Mouse (Mus musculus) liver, embryonic 13.5 days (tissue): ENCODE results near the gene Stim1. TPM values are rescaled to one million over a fixed set of nuclear protein-coding genes. Genes with fewer than 3 reads are reported as not detected.
"Not testable (repeated sequence)": the region's sequence is repeated elsewhere in the genome, so short reads cannot be mapped to it uniquely, and the experiment has no call there.

Source experiments
- ATAC-seq: fragments of 200-750 bp; cut with Nextera tagmentation; 2 replicates; pipeline ENCODE4 v1.8.0; 2017; ENCODE audit warnings: low read depth, mild to moderate bottlenecking, moderate number of reproducible peaks, moderate library complexity
- DNase-seq: peaks from one replicate; pipeline ENCODE4 v3.0.0; 2022
- H3K27ac ChIP-seq: fragments of 300-500 bp; sonication (generic); 2 replicates; pipeline ENCODE4 v1.5.1; 2015; ENCODE audit warnings: moderate library complexity, mild to moderate bottlenecking, inconsistent platforms
- H3K27me3 ChIP-seq: fragments of 300-500 bp; sonication (generic); 2 replicates; pipeline ENCODE4 v1.6.1; 2015; ENCODE audit warnings: mild to moderate bottlenecking, inconsistent platforms
- H3K36me3 ChIP-seq: fragments of 300-500 bp; sonication (generic); 2 replicates; pipeline ENCODE4 v1.6.1; 2015; ENCODE audit warnings: mild to moderate bottlenecking, inconsistent platforms
- H3K4me1 ChIP-seq: fragments of 300-500 bp; sonication (generic); replicated peaks from 2 replicates; pipeline ENCODE4 v1.6.1; 2015; ENCODE audit warnings: inconsistent platforms
- H3K4me2 ChIP-seq: fragments of 300-500 bp; sonication (generic); 2 replicates; pipeline ENCODE4 v1.6.1; 2015; ENCODE audit warnings: inconsistent platforms, mild to moderate bottlenecking, moderate library complexity
- H3K4me3 ChIP-seq: fragments of 300-500 bp; sonication (generic); replicated peaks from 2 replicates; pipeline ENCODE4 v1.5.1; 2015; ENCODE audit warnings: mild to moderate bottlenecking, inconsistent platforms
- H3K9ac ChIP-seq: fragments of 300-500 bp; sonication (generic); 2 replicates; pipeline ENCODE4 v1.6.1; 2015; ENCODE audit warnings: mild to moderate bottlenecking, inconsistent platforms
- H3K9me3 ChIP-seq: fragments of 300-500 bp; sonication (generic); replicated peaks from 2 replicates; pipeline ENCODE4 v1.6.1; 2016; ENCODE audit warnings: inconsistent platforms
- WGBS: fragments of 180-500 bp; shearing (Covaris S2); methylation state at CpG from one replicate; pipeline ENCODE4 v1.1.7; 2015; ENCODE audit not compliant: insufficient replicate concordance; 5-methylcytosine and 5-hydroxymethylcytosine counted together
- polyA plus RNA-seq: library from polyadenylated mRNA; unstranded; fragments of >200 nt; fragmentation: Nextera tagmentation; extraction: Ambion mirVana; gene quantifications from 2 replicates; pipeline ENCODE4 v1.2.1, GENCODE M21; 2015

Stim1 gene
- polyA plus RNA-seq, 1 experiment from 2014 or later = 13.3 TPM

DNA sequence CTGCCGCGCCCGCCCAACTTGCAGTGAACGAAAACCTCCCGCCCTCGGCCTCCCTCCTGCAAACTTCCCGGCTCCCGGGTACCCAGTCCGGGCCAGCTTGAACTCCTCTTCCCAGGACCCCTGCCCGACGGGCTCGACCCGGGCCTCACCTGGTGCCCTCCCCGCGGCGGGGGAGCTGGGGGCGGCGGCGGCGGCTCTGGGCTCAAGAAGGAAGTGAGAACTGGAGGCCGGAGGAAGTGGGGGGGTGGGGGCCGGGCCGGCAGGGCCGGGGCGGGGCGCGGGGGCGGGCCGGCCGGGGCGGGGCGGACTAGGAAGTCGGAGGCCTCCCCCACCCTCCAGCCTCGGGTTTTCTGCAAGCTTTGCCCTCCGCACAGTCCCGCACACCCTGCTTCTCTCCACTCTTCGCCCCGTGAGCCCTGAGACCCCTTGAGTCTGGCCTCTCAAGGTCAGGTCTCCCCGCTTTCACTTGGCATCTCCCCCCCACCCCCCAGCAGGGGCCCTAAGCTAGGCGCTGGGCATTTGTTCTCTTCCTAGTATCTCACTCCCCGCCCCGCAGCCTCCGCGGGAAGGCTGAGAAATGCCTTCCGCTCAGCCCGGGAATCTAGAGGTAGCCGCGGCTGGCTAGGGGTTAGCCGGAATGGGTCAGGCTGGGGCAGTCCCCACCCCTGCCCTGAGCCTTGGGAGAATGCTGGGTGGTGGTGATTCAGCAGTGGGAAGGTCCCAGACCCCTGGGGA is 17.5 kb upstream of the Stim1 start:
- H3K9ac ChIP-seq = peak overlapping the region; percentile 93
- DNase-seq = peak; percentile 68
- peak overlapping the region; percentile 90 for H3K4me3 ChIP-seq
- H3K36me3 ChIP-seq = no peaks in the 10 kb centered on the region
- peak overlapping the region; percentile 98 for H3K27ac ChIP-seq
- H3K9me3 ChIP-seq = no peaks in the 10 kb centered on the region
- 0% methylated on average over 39 of the region's 49 CpGs for WGBS
- peak; percentile 81 for ATAC-seq
- H3K4me1 ChIP-seq = peaks cover 71% of the 10 kb centered on the region
- no peaks in the 10 kb centered on the region for H3K27me3 ChIP-seq
- peak overlapping the region; percentile 98 for H3K4me2 ChIP-seq

DNA sequence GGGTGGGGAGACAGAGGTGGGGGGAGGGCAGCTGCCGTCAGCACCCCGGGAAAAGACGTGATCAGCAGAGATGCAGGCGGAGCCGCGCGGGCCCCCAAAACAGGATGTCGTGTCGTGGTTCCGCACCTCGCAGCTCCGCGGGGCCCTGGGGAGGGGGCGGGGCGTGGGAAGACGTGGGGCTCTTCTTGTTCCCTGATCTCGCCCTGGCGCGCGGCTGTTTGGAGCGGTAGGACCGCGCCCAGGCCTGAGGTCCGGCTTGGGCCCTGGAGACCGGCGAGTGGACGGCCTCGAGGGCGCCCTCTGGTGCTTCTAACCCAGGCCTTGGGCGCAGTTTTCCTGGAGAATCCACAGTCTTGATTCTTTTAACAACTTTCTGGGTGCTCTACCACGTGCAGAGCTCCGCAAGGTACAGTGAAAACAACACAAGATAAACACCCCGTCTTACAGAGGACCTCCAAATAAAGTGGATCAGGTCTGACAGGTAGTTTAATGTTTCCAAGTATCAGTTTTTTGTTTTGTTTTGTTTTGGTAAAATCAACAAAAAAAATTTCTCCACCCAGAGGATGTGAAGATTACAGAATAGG is 16.9 kb upstream of the Stim1 start:
- Histone ChIP-seq H3K27ac (peak overlapping the region; percentile 98), H3K9ac (peak overlapping the region; percentile 93), H3K36me3 (no peaks in the 10 kb centered on the region), H3K9me3 (no peaks in the 10 kb centered on the region), H3K4me3 (peak overlapping the region; percentile 90), H3K4me2 (peak overlapping the region; percentile 98), H3K4me1 (peaks cover 64% of the 10 kb centered on the region), H3K27me3 (no peaks in the 10 kb centered on the region)
- under 1% methylated on average over 33 of the region's 33 CpGs for WGBS
- peak; percentile 81 for DNase-seq
- ATAC-seq = peak; percentile 72

DNA sequence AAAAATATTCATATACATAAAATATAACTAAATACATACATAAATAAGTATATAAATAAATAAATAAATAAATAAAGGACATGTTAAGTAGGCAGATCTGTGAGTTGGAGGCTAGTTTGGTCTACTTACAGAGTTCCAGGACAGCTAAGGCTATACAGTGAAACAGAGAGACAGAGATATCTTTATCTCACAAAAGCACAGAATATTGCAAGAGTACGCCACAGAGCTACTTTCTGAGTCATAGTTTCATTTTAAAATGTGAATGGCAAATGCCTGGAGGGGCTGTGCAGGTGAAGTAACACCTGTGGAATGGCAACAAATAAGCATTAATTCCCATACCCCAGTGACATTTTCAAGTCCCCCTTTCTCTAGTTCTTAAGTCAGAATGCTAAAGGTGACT is 14.0 kb upstream of the Stim1 start:
- Histone ChIP-seq H3K27ac (peak overlapping the region; percentile 20; the same call in 1 of the 2 replicates), H3K9ac (peak overlapping the region; percentile 37; the same call in 1 of the 2 replicates), H3K4me2 (peak overlapping the region; percentile 35), H3K4me3 (no peak overlapping the region; the same call in 1 of the 2 replicates), H3K27me3 (no peaks in the 10 kb centered on the region), H3K4me1 (peaks cover 36% of the 10 kb centered on the region), H3K36me3 (no peaks in the 10 kb centered on the region), H3K9me3 (no peaks in the 10 kb centered on the region)
- DNase-seq = no peak
- 22% methylated on average over 1 of the region's 1 CpGs for WGBS
- no peak for ATAC-seq

- no peak within 1 kb of the TSS for H3K27ac ChIP-seq
- no peaks in the 10 kb centered on the region for H3K36me3 ChIP-seq
- no peaks in the 10 kb centered on the region for H3K27me3 ChIP-seq
- WGBS = 68% methylated on average over 3 of the region's 3 CpGs
- H3K4me3 ChIP-seq = no peak within 1 kb of the TSS
- H3K4me1 ChIP-seq = peaks cover 33% of the 10 kb centered on the region
- no peak within 1 kb of the TSS for H3K4me2 ChIP-seq
- H3K9me3 ChIP-seq = no peaks in the 10 kb centered on the region
- no peak for DNase-seq
- no peak for ATAC-seq
- no peak within 1 kb of the TSS for H3K9ac ChIP-seq
Observed at GRCm38 (mm10) chr7:102255954-102256353, 11.7 kb upstream of the Stim1 start, which contains the start of gene Rhog. Gene Rhog (minus strand): TSS chr7:102256054.

DNA sequence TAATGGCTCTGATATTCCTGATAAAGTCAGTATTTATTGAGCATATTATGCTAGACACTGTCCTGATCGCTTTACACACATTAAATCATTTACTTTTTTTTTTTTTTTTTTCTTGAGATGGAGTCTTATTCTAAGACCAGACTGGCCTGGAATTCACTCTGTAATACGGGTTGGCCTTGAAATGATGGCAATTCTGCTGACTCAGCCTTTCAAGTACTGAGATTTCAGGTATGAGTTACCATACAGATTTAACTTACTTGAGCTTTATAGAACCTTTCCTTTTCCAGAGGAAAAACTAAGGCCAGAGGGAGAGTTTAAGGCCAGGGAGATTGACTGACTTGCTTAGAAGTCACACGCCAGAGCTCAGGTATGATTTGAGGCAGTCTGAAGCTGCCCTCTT is 11.0 kb upstream of the Stim1 start:
- ATAC-seq = no peak

GRCm38 (mm10) chr7:102258189-102258588 is 9.4 kb upstream of the Stim1 start:
- Histone ChIP-seq H3K36me3 (no peaks in the 10 kb centered on the region), H3K4me2 (no peak overlapping the region), H3K4me3 (no peak overlapping the region), H3K9me3 (no peaks in the 10 kb centered on the region), H3K4me1 (peaks cover 17% of the 10 kb centered on the region), H3K27me3 (no peaks in the 10 kb centered on the region), H3K9ac (no peak overlapping the region), H3K27ac (no peak overlapping the region)
- ATAC-seq (peak; percentile 52; the same call in 1 of the 2 replicates), DNase-seq (peak; percentile 72)
- WGBS = 19% methylated on average over 4 of the region's 4 CpGs

More for the DNA sequence above, 11.0 kb upstream of the Stim1 start:
- Histone ChIP-seq H3K36me3 (no peaks in the 10 kb centered on the region), H3K4me2 (no peak overlapping the region), H3K27me3 (no peaks in the 10 kb centered on the region), H3K4me1 (peaks cover 26% of the 10 kb centered on the region), H3K9ac (no peak overlapping the region), H3K9me3 (no peaks in the 10 kb centered on the region), H3K27ac (no peak overlapping the region), H3K4me3 (no peak overlapping the region)
- no peak for DNase-seq
- 81% methylated on average over 3 of the region's 3 CpGs for WGBS

DNA sequence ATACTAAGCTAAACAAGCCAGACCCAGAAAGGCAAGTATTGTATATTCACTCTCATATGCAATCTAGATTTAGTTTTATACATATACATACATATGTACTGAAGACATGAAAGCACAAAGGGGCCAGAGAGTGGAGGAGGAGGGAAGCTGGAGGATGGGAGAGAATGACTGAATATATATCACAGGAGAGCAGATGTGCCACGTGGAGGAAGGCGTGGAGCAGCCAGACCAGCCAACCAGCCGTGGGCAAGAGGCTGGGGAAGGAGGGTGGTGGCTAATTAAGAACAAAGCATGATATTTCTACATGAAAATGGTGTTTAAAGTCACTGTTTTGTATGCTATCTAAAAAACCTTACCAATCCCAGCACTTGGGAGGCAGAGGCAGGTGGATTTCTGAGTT is 8.9 kb upstream of the Stim1 start:
- DNase-seq = peak; percentile 38
- Histone ChIP-seq H3K4me1 (peaks cover 11% of the 10 kb centered on the region), H3K27me3 (no peaks in the 10 kb centered on the region), H3K9ac (no peak overlapping the region), H3K9me3 (no peaks in the 10 kb centered on the region), H3K36me3 (no peaks in the 10 kb centered on the region), H3K4me2 (no peak overlapping the region), H3K27ac (no peak overlapping the region), H3K4me3 (no peak overlapping the region)
- ATAC-seq = peak; percentile 52; the same call in 1 of the 2 replicates
- 45% methylated on average over 3 of the region's 3 CpGs for WGBS

DNA sequence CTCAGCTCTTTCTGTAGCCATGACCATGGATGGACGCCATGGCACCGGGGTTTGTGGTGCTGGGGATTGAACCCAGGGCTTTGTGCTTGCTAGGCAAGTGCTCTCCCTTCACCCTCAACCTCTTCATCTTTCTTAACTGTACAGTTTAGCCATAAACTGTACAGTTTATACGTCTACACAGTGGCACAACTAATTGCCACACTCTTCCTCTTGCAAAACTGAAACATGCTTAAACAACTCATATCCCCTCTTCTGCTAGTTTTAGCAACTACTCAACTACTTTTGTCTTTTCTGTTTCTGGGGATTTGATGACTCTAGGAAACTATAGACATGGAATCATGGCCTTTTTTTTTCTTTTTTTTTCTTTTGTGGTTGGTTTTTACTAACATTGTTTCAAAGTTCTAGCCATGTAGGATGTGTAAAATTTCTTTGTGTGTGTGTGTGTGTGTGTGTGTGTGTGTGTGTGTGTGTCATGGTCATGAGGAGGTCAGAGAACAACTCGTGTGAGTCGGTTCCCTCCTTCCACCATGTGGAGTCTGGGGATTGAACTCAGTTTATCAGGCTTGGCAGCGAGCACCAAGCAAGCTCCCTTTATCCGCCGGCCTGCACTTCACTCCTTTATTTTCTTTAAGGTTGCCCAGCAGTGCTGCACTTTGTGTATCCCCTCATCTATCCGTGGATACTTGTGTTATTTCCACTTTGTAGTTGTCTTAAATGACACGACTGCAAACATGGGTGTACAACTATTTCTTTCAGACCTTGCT is 7.7 kb upstream of the Stim1 start:
- Histone ChIP-seq H3K27ac (no peak overlapping the region), H3K27me3 (no peaks in the 10 kb centered on the region), H3K4me1 (peaks cover 4% of the 10 kb centered on the region), H3K36me3 (no peaks in the 10 kb centered on the region), H3K9me3 (no peaks in the 10 kb centered on the region), H3K9ac (no peak overlapping the region), H3K4me2 (no peak overlapping the region), H3K4me3 (no peak overlapping the region)
- WGBS = 68% methylated on average over 10 of the region's 10 CpGs
- DNase-seq (no peak), ATAC-seq (no peak)

DNA sequence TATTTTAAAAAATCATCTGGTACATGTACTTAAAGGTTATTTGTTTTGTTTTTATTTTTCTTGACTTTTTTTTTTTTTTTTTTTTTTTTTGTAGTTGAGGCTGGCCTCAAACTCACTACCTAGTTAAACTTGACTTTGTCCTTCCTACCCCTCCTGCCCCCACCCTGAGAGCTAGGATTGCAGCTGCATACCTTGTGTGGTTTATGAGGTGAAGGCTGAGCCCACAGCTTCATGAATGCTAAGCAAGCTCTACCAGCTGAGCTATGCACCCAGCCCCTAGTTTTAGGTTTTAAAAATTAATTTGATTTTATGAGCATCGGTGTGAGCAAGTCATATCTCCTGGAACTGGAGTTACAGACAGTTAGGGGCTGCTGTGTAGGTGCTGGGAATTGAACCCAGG is 7.1 kb upstream of the Stim1 start:
- H3K4me1 ChIP-seq = peaks cover 10% of the 10 kb centered on the region
- DNase-seq (no peak), ATAC-seq (no peak)
- no peaks in the 10 kb centered on the region for H3K9me3 ChIP-seq
- no peak overlapping the region for H3K27ac ChIP-seq
- no peaks in the 10 kb centered on the region for H3K36me3 ChIP-seq
- no peak overlapping the region for H3K4me3 ChIP-seq
- WGBS = 65% methylated on average over 1 of the region's 1 CpGs
- no peak overlapping the region for H3K4me2 ChIP-seq
- no peaks in the 10 kb centered on the region for H3K27me3 ChIP-seq
- H3K9ac ChIP-seq = no peak overlapping the region

DNA sequence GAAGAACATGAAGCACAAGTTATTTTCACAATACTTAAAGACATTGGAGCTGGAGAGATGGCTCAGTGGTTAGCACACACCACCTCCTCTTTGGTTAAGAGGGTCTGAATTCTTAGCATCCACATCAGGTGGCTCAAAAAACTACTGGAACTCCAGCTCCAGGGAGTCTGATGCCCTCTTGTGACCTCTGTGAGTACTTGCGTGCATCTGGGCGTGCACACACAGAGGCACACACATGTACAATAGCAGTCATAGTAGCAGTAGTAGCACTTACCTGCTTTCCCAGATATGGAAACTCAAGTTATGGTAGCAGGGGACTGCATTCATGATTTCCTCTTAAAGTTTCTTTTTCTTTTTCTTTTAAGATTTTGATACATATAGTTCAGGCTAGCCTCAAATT is 4.6 kb upstream of the Stim1 start:
- no peaks in the 10 kb centered on the region for H3K36me3 ChIP-seq
- ATAC-seq (no peak), DNase-seq (no peak)
- H3K4me1 ChIP-seq = peaks cover 27% of the 10 kb centered on the region
- 80% methylated on average over 2 of the region's 2 CpGs for WGBS
- no peak overlapping the region for H3K27ac ChIP-seq
- H3K9ac ChIP-seq = no peak overlapping the region
- H3K27me3 ChIP-seq = no peaks in the 10 kb centered on the region
- H3K9me3 ChIP-seq = no peaks in the 10 kb centered on the region
- no peak overlapping the region for H3K4me2 ChIP-seq
- no peak overlapping the region for H3K4me3 ChIP-seq

DNA sequence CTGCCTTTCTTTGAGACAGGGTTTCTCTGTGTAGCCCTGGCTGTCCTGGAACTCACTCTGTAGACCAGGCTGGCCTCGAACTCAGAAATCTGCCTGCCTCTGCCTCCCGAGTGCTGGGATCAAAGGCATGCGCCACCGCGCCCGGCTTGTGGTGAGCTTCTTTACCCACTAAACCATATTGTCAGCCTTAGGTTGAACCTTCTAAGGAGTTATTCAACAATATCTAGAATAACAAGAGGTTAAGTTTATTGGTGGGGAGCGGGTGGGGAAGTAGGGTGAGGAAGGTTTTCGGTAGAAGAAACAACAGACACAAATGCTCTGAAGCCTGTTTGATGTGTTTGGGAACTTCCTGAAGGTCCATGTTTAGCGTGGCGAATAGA is 1.6 kb upstream of the Stim1 start:
- Histone ChIP-seq H3K27ac (peak overlapping the region; percentile 91), H3K4me2 (peak overlapping the region; percentile 98), H3K4me1 (peaks cover 53% of the 10 kb centered on the region), H3K9ac (peak overlapping the region; percentile 69; the same call in 1 of the 2 replicates), H3K4me3 (peak overlapping the region; percentile 93; the same call in 1 of the 2 replicates)
- not testable (repeated sequence) for DNase-seq, H3K27me3 ChIP-seq, H3K36me3 ChIP-seq, ATAC-seq, H3K9me3 ChIP-seq
- WGBS = 54% methylated on average over 10 of the region's 10 CpGs
